Mouse (Mus musculus) neural tube, embryonic 12.5 days (tissue): Measurements from ENCODE around the gene L3mbtl4. TPM values are rescaled to one million over a fixed set of nuclear protein-coding genes. Genes with fewer than 3 reads are reported as not detected.

Source experiments
- ATAC-seq: fragments of 200-750 bp; cut with Nextera tagmentation; 2 replicates; pipeline ENCODE4 v1.8.0; 2017; ENCODE audit warnings: low read depth, mild to moderate bottlenecking, moderate TSS enrichment, moderate library complexity; ENCODE audit not compliant: low FRiP score
- H3K27ac ChIP-seq: fragments of 300-500 bp; sonication (generic); 2 replicates; pipeline ENCODE4 v1.5.1; 2016
- H3K27me3 ChIP-seq: fragments of 300-500 bp; sonication (generic); replicated peaks from 2 replicates; pipeline ENCODE4 v1.6.1; 2016; ENCODE audit warnings: mild to moderate bottlenecking
- H3K36me3 ChIP-seq: fragments of 300-500 bp; sonication (generic); 2 replicates; pipeline ENCODE4 v1.6.1; 2016; ENCODE audit warnings: mild to moderate bottlenecking
- H3K4me1 ChIP-seq: fragments of 300-500 bp; sonication (generic); 2 replicates; pipeline ENCODE4 v1.6.1; 2016
- H3K4me2 ChIP-seq: fragments of 300-500 bp; sonication (generic); replicated peaks from 2 replicates; pipeline ENCODE4 v1.6.1; 2016; ENCODE audit warnings: mild to moderate bottlenecking
- H3K4me3 ChIP-seq: fragments of 300-500 bp; sonication (generic); 2 replicates; pipeline ENCODE4 v1.5.1; 2016
- H3K9ac ChIP-seq: fragments of 300-500 bp; sonication (generic); 2 replicates; pipeline ENCODE4 v1.6.1; 2016; ENCODE audit warnings: mild to moderate bottlenecking
- H3K9me3 ChIP-seq: fragments of 300-500 bp; sonication (generic); 2 replicates; pipeline ENCODE4 v1.6.1; 2016; ENCODE audit warnings: mild to moderate bottlenecking
- WGBS: fragments of 180-500 bp; shearing (Covaris S2); methylation state at CpG from one replicate; pipeline ENCODE4 v1.1.7; 2016; 5-methylcytosine and 5-hydroxymethylcytosine counted together
- polyA plus RNA-seq: library from polyadenylated mRNA; unstranded; fragments of >200 nt; fragmentation: Nextera tagmentation; extraction: Ambion mirVana; gene quantifications from 2 replicates; pipeline ENCODE4 v1.2.1, GENCODE M21; 2016

Gene L3mbtl4
- polyA plus RNA-seq, 1 experiment from 2014 or later: 0.93 TPM

- no peak for ATAC-seq
- H3K4me2 ChIP-seq: no peak overlapping the region
- no peak overlapping the region for H3K9ac ChIP-seq
- no peaks in the 10 kb centered on the region for H3K4me1 ChIP-seq
- no peaks in the 10 kb centered on the region for H3K27me3 ChIP-seq
- H3K27ac ChIP-seq: no peak overlapping the region
- no peaks in the 10 kb centered on the region for H3K9me3 ChIP-seq
- no peak overlapping the region for H3K4me3 ChIP-seq
- no peaks in the 10 kb centered on the region for H3K36me3 ChIP-seq
- WGBS: 82% methylated on average over 6 of the region's 6 CpGs
These were observed 476.9 kb downstream of the L3mbtl4 start for GRCm38 (mm10) chr17:68750513-68750912.

GRCm38 (mm10) chr17:68753112-68753511, 479.5 kb downstream of the L3mbtl4 start:
- Histone ChIP-seq H3K4me3 (no peak overlapping the region), H3K36me3 (no peaks in the 10 kb centered on the region), H3K9me3 (no peaks in the 10 kb centered on the region), H3K4me1 (no peaks in the 10 kb centered on the region), H3K9ac (no peak overlapping the region), H3K27ac (no peak overlapping the region), H3K27me3 (no peaks in the 10 kb centered on the region), H3K4me2 (no peak overlapping the region)
- no peak for ATAC-seq
- WGBS: 78% methylated on average over 7 of the region's 7 CpGs

DNA sequence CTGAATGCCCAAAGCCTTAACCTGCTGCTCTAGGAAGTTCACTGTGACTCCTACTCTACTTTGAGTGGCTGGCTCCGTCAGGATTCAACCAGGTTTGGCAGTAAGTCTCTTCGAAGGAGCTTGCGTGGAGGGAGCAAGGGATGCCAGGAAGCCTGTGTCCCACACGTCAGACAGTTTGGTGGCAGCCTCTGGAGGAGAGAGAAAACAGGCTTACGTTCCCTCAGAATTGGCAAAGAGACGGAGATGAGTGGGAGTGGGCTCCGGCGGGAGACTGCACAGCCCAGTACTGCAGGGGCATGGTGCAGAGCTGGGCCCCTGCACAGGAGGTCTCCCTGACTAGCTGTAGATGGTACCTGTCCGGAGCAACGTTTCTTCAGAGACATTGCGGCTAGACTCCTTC, 481.2 kb downstream of the L3mbtl4 start:
- 93% methylated on average over 11 of the region's 11 CpGs for WGBS
- H3K27me3 ChIP-seq: no peaks in the 10 kb centered on the region
- H3K9ac ChIP-seq: no peak overlapping the region
- no peaks in the 10 kb centered on the region for H3K36me3 ChIP-seq
- no peak overlapping the region for H3K4me3 ChIP-seq
- H3K27ac ChIP-seq: no peak overlapping the region
- ATAC-seq: no peak
- H3K4me2 ChIP-seq: no peak overlapping the region
- no peaks in the 10 kb centered on the region for H3K9me3 ChIP-seq
- H3K4me1 ChIP-seq: no peaks in the 10 kb centered on the region

- Histone ChIP-seq H3K4me3 (no peak overlapping the region), H3K9ac (no peak overlapping the region), H3K4me2 (no peak overlapping the region), H3K36me3 (no peaks in the 10 kb centered on the region), H3K9me3 (no peaks in the 10 kb centered on the region), H3K27ac (no peak overlapping the region), H3K4me1 (no peaks in the 10 kb centered on the region), H3K27me3 (no peaks in the 10 kb centered on the region)
- ATAC-seq: no peak
- 65% methylated on average over 5 of the region's 5 CpGs for WGBS
These were observed 484.8 kb downstream of the L3mbtl4 start for GRCm38 (mm10) chr17:68758428-68758827.

GRCm38 (mm10) chr17:68758936-68759335, 485.3 kb downstream of the L3mbtl4 start:
- Histone ChIP-seq H3K36me3 (no peaks in the 10 kb centered on the region), H3K4me3 (no peak overlapping the region), H3K9ac (no peak overlapping the region), H3K4me1 (no peaks in the 10 kb centered on the region), H3K27me3 (no peaks in the 10 kb centered on the region), H3K4me2 (no peak overlapping the region), H3K9me3 (no peaks in the 10 kb centered on the region), H3K27ac (no peak overlapping the region)
- 88% methylated on average over 3 of the region's 3 CpGs for WGBS
- no peak for ATAC-seq

- WGBS: 83% methylated on average over 1 of the region's 1 CpGs
- Histone ChIP-seq H3K4me1 (no peaks in the 10 kb centered on the region), H3K4me3 (no peak overlapping the region), H3K9me3 (no peaks in the 10 kb centered on the region), H3K4me2 (no peak overlapping the region), H3K27me3 (no peaks in the 10 kb centered on the region), H3K9ac (no peak overlapping the region), H3K27ac (no peak overlapping the region), H3K36me3 (no peaks in the 10 kb centered on the region)
- no peak for ATAC-seq
These were observed 486.4 kb downstream of the L3mbtl4 start for GRCm38 (mm10) chr17:68759978-68760377.

DNA sequence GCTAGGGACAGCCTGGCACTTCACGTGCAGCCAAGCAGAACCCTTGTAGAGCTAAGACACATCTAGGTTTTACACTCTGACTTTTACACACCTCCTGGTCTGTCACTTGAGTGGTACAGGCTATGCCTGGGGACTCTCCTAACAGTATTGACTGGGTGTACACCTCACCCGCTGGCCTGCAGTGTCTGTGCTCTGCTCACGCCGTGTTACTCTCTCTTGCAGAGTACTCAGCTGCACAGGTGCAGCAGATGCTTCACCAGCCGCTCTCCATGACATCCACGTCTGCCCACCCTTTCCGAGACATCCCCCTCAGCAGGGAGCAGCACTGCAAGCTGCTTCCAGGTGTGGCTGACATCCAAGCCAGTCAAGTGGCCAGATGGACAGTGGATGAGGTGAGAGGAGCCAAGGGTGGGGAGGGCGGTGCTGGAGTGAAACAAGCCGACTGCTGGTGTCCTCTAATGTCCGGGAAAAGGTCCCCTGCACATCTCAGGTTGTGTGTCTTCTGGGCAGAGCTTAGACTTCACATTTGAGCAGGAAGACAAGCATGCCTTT, 490.8 kb downstream of the L3mbtl4 start:
- H3K27me3 ChIP-seq: no peaks in the 10 kb centered on the region
- no peak overlapping the region for H3K27ac ChIP-seq
- no peaks in the 10 kb centered on the region for H3K4me1 ChIP-seq
- no peak overlapping the region for H3K4me3 ChIP-seq
- no peak overlapping the region for H3K9ac ChIP-seq
- H3K36me3 ChIP-seq: no peaks in the 10 kb centered on the region
- WGBS: 88% methylated on average over 10 of the region's 10 CpGs
- no peak overlapping the region for H3K4me2 ChIP-seq
- ATAC-seq: no peak
- H3K9me3 ChIP-seq: no peaks in the 10 kb centered on the region

DNA sequence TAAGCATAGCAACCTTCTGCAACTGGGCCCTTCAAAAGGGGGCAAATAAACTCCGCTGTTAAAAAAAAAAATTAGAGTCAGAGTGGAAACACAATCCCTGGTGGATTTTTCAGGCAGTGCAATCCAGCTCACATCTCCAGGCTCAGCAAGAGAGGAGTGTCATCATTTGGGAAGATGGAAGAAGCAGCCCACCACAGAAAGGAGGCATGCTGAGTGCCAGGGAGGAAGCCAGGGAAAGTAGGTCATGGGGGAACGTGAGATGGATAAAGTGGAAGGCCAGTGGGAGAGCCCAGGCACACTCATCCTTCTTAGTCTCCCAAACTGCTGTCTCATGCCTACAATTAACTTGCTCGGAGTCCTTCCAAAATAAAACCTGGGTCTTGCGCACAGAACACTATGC, 496.0 kb downstream of the L3mbtl4 start:
- Histone ChIP-seq H3K36me3 (no peaks in the 10 kb centered on the region), H3K4me2 (no peak overlapping the region), H3K4me3 (no peak overlapping the region), H3K27ac (no peak overlapping the region), H3K9ac (no peak overlapping the region), H3K4me1 (no peaks in the 10 kb centered on the region), H3K9me3 (no peaks in the 10 kb centered on the region), H3K27me3 (no peaks in the 10 kb centered on the region)
- no peak for ATAC-seq
- WGBS: 84% methylated on average over 4 of the region's 4 CpGs

DNA sequence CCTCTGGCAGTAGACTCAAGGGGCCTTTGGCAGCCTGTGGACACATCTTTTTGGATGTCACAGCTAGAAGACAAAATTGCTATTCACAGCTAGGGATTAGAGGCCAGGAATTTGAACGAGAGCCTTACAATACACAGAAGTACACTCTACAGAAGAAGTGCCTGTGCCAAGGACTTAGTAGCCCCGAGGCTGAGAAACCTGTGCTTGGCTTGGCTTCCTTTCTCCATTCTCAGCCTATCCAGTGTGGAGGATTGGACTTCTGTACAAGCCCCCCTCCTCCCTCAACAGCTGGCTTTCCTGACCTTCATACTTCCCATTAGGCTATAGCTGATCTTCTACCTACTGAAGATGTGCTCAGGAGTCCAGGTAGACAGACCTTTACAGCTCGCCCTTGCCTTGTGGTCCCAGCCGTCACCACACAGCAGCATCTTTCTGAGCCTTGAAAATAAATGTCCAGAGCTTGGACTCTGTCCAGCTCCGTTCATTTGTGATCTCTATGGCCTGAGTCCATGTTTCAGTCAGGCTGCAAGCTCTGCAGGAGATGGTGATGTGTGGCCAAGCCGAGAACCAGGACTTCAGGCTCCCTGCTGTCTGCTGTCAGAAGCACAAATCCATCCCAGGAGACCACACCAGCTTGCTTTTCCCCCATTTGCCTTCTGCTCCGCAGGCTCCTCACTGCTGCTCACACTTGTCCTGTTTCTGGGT, 497.6 kb downstream of the L3mbtl4 start:
- Histone ChIP-seq H3K4me1 (no peaks in the 10 kb centered on the region), H3K4me2 (no peak overlapping the region), H3K27ac (no peak overlapping the region), H3K4me3 (no peak overlapping the region), H3K36me3 (no peaks in the 10 kb centered on the region), H3K9me3 (no peaks in the 10 kb centered on the region), H3K27me3 (no peaks in the 10 kb centered on the region), H3K9ac (no peak overlapping the region)
- ATAC-seq: no peak
- 76% methylated on average over 7 of the region's 7 CpGs for WGBS

DNA sequence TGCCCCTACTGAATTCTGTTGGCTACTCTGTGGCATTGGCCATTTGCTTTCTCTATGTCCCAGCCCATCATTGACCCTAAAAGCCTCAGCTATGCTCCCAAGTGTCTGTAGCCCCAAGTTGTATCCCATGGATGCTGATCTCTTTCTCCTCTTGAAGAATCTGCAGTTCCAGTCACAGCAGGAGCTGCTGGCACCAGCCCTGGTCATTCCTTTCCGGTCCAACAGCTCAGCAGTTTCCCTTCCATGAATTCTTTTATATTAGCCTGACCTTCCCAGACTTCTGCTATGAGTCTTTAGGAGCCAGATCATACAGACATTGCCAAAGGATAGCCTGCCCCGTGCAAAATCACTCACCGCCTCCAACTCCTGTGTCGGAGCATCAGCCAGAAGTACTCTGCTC, 520.1 kb downstream of the L3mbtl4 start:
- Histone ChIP-seq H3K4me2 (no peak overlapping the region), H3K4me3 (no peak overlapping the region), H3K36me3 (no peaks in the 10 kb centered on the region), H3K27me3 (no peaks in the 10 kb centered on the region), H3K9me3 (no peaks in the 10 kb centered on the region), H3K27ac (no peak overlapping the region), H3K9ac (no peak overlapping the region), H3K4me1 (no peaks in the 10 kb centered on the region)
- 89% methylated on average over 4 of the region's 4 CpGs for whole genome bisulfite sequencing
- ATAC-seq: no peak

DNA sequence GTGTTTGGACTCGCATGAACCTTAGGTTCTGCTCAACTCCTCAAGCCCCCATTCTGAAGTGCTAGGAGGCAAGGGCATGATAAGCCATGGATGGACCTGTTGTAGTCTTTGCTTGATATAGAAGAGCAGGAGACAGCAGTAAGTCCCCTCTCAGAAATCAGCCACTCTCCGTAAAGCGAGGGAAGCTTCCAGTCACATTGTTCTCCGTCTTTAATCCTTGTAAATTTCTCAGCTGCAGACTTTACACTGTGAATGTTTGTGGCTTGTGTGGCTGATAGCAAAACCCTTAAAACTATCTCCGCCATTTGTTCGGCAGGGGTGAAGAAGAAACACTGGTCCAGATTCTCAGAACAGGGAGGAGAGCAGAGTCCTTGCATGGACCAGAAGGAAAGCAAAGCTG, 552.7 kb downstream of the L3mbtl4 start, which contains the start of gene Tmem200c:
Gene Tmem200c (plus strand): TSS at position 301 of the 400 bp plus-strand sequence.
- Histone ChIP-seq H3K9ac (no peak within 1 kb of the TSS), H3K4me1 (no peaks in the 10 kb centered on the region), H3K9me3 (no peaks in the 10 kb centered on the region), H3K27ac (no peak within 1 kb of the TSS), H3K36me3 (no peaks in the 10 kb centered on the region), H3K4me2 (no peak within 1 kb of the TSS), H3K27me3 (no peaks in the 10 kb centered on the region), H3K4me3 (no peak within 1 kb of the TSS)
- no peak for ATAC-seq
- WGBS: 85% methylated on average over 6 of the region's 6 CpGs
